Mouse (Mus musculus) midbrain, embryonic 12.5 days (tissue): ENCODE data around the gene Gm10972. TPM values are rescaled to one million over a fixed set of nuclear protein-coding genes. Genes with fewer than 3 reads are reported as not detected.
"Not testable (repeated sequence)": the region's sequence is repeated elsewhere in the genome, so short reads cannot be mapped to it uniquely, and the experiment has no call there.

ENCODE experiments used
- ATAC-seq: fragments of 200-750 bp; cut with Nextera tagmentation; 2 replicates; pipeline ENCODE4 v1.8.0; 2017; ENCODE audit warnings: low read depth, moderate TSS enrichment, moderate library complexity; ENCODE audit not compliant: low FRiP score
- H3K27ac ChIP-seq: fragments of 300-500 bp; sonication (generic); replicated peaks from 2 replicates; pipeline ENCODE4 v1.5.1; 2016; ENCODE audit warnings: mild to moderate bottlenecking
- H3K27me3 ChIP-seq: fragments of 300-500 bp; sonication (generic); 2 replicates; pipeline ENCODE4 v1.6.1; 2016; ENCODE audit warnings: mild to moderate bottlenecking
- H3K36me3 ChIP-seq: fragments of 300-500 bp; sonication (generic); 2 replicates; pipeline ENCODE4 v1.6.1; 2016
- H3K4me1 ChIP-seq: fragments of 300-500 bp; sonication (generic); 2 replicates; pipeline ENCODE4 v1.6.1; 2016
- H3K4me2 ChIP-seq: fragments of 300-500 bp; sonication (generic); replicated peaks from 2 replicates; pipeline ENCODE4 v1.6.1; 2016; ENCODE audit warnings: mild to moderate bottlenecking, moderate library complexity
- H3K4me3 ChIP-seq: fragments of 300-500 bp; sonication (generic); 2 replicates; pipeline ENCODE4 v1.5.1; 2016; ENCODE audit warnings: mild to moderate bottlenecking
- H3K9ac ChIP-seq: fragments of 300-500 bp; sonication (generic); replicated peaks from 2 replicates; pipeline ENCODE4 v1.6.1; 2016; ENCODE audit warnings: mild to moderate bottlenecking, moderate library complexity
- H3K9me3 ChIP-seq: fragments of 300-500 bp; sonication (generic); 2 replicates; pipeline ENCODE4 v1.6.1; 2016; ENCODE audit warnings: mild to moderate bottlenecking
- WGBS: fragments of 180-500 bp; shearing (Covaris S2); methylation state at CpG from one replicate; pipeline ENCODE4 v1.1.7; 2016; 5-methylcytosine and 5-hydroxymethylcytosine counted together
- polyA plus RNA-seq: library from polyadenylated mRNA; unstranded; fragments of >200 nt; fragmentation: Nextera tagmentation; extraction: Ambion mirVana; gene quantifications from 2 replicates; pipeline ENCODE4 v1.2.1, GENCODE M21; 2016

The Gm10972 gene
- polyA plus RNA-seq, 1 experiment from 2014 or later: not detected

DNA sequence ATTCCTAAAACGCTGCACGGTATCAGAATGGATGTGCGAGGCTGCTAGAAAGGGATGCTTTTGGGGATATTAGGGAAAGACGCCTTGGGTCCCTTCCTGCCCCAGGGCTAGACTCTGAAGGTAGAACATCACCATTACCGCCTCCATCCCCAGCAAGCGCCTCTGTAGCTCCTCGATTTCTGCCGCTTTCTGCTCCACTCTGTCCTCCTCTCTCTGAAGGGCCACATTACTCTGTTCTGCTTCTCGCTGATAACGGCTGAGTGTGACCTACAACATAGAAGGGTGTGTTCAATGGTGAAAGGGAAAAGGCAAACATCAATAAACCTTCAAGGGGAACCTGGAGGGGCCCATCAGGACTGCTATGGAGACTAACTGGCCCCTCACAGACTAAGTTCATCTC is 20.4 kb upstream of the Gm10972 start:
- no peaks in the 10 kb centered on the region for H3K4me1 ChIP-seq
- no peak overlapping the region for H3K9ac ChIP-seq
- ATAC-seq: no peak
- H3K27me3 ChIP-seq: no peaks in the 10 kb centered on the region
- H3K4me2 ChIP-seq: no peak overlapping the region
- no peak overlapping the region for H3K4me3 ChIP-seq
- no peaks in the 10 kb centered on the region for H3K9me3 ChIP-seq
- H3K27ac ChIP-seq: no peak overlapping the region
- no peaks in the 10 kb centered on the region for H3K36me3 ChIP-seq
- WGBS: 95% methylated on average over 10 of the region's 10 CpGs

DNA sequence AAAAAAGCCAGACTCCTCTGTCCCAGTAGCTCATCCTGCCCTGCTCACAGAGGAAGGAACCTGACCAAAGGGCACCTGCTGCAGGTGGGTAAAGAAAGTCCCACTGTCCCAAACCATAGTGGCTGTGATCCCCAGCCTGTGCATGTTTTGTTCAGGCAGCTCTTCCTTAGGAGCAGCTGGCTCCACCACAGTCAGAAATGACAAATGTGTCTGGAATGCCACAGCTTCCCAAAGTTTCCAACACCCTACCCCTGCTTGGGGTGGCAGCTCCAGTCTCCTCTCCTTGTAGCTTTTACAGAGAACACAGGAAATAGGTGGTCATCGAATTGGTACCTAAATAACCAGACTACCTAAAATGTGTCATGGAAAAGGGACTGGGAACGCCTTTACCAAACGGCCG is 18.6 kb upstream of the Gm10972 start:
- Histone ChIP-seq H3K4me3 (no peak overlapping the region), H3K36me3 (no peaks in the 10 kb centered on the region), H3K27ac (no peak overlapping the region), H3K4me2 (no peak overlapping the region), H3K4me1 (no peaks in the 10 kb centered on the region), H3K9ac (no peak overlapping the region), H3K27me3 (no peaks in the 10 kb centered on the region), H3K9me3 (no peaks in the 10 kb centered on the region)
- ATAC-seq: no peak
- 95% methylated on average over 4 of the region's 4 CpGs for WGBS

DNA sequence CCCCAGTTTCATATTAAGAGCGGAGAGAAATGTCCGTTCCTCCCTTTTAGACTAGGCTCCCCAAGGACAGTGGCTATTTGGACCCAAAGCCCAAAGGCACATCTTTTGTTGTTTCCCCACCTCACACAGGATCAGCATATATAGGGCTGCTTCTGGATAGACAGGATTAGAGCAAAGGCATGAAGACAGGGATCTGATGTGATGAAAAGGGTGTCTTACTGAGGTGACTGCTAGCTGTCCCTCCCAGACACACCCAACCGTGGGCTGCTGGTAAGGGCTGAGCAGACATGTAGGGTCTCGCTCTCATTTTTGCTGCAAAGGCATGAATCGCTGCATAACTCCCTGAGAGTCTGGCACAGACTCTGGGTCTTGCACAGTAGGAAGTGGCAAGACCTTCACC is 14.2 kb upstream of the Gm10972 start:
- no peak for ATAC-seq
- Histone ChIP-seq H3K4me2 (no peak overlapping the region), H3K4me3 (no peak overlapping the region), H3K9me3 (no peaks in the 10 kb centered on the region), H3K4me1 (no peaks in the 10 kb centered on the region), H3K36me3 (no peaks in the 10 kb centered on the region), H3K27ac (no peak overlapping the region), H3K27me3 (no peaks in the 10 kb centered on the region), H3K9ac (no peak overlapping the region)
- 92% methylated on average over 5 of the region's 5 CpGs for WGBS

DNA sequence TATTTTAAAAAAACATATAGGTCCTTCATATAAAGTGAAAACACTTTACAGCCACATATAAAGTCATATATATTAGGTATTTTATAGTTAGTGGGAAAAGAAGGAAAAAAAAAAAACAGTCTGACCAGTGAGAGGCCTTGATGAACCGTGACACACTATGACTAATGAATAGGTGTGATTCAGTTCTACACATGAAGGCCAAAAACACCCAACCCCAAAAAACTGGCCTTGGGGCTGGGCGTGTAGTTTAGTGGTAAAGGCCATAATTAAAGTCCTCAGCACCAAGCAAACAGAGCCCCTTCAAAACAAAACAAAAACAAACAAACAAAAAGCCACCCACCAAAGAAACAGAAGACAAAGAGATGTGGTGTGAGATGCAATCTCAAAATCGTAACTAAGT is 13.0 kb upstream of the Gm10972 start:
- ATAC-seq: no peak
- H3K27ac ChIP-seq: no peak overlapping the region
- H3K9me3 ChIP-seq: no peaks in the 10 kb centered on the region
- no peaks in the 10 kb centered on the region for H3K4me1 ChIP-seq
- H3K4me2 ChIP-seq: no peak overlapping the region
- H3K27me3 ChIP-seq: no peaks in the 10 kb centered on the region
- WGBS: 83% methylated on average over 3 of the region's 3 CpGs
- H3K4me3 ChIP-seq: no peak overlapping the region
- no peak overlapping the region for H3K9ac ChIP-seq
- no peaks in the 10 kb centered on the region for H3K36me3 ChIP-seq

DNA sequence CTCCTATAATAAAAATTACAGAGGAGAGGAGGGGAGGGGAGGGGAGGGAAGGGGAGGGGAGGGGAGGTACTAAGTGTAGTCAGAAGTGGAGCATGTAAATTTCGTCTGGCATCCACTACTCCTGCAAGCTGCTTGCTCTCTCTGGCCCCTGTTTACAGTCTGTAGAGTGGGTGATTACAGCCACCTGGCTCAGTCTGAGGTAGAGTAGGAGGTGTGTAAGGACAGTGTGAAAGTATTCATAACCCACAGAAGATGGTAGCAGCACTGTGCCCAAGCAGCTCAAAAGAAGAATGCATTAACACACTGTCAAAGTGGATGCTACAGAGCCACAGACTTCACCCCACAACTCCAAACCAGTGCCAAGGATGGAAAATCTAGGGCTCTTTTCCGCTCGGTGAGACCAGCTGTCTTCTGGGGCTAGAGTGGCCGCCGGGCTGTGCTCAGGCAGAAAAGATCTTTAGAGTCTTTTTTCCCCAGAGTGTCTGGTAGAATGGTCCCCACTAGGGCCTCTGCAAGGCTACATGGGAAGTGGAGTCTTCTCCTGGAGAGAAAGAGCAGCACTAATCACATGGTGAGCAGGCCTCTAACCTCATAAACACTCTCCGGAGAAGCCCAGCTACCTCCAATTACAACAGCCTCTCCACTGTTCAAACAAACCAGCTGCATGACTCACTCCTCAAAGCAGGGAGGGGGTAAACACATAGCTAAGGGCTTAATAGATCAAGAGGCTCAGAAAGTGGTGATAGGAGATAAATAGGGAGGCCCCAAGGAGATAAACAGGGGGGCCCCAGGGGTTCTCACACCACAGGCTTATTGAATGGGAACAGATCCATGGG is 6.1 kb downstream of the Gm10972 start:
- peak; percentile 38; the same call in 1 of the 2 replicates for ATAC-seq
- H3K27me3 ChIP-seq: no peaks in the 10 kb centered on the region
- WGBS: 35% methylated on average over 6 of the region's 6 CpGs
- H3K4me2 ChIP-seq: no peak overlapping the region
- H3K27ac ChIP-seq: no peak overlapping the region
- H3K36me3 ChIP-seq: no peaks in the 10 kb centered on the region
- no peak overlapping the region for H3K9ac ChIP-seq
- peaks cover 16% of the 10 kb centered on the region for H3K4me1 ChIP-seq
- H3K9me3 ChIP-seq: no peaks in the 10 kb centered on the region
- no peak overlapping the region for H3K4me3 ChIP-seq

DNA sequence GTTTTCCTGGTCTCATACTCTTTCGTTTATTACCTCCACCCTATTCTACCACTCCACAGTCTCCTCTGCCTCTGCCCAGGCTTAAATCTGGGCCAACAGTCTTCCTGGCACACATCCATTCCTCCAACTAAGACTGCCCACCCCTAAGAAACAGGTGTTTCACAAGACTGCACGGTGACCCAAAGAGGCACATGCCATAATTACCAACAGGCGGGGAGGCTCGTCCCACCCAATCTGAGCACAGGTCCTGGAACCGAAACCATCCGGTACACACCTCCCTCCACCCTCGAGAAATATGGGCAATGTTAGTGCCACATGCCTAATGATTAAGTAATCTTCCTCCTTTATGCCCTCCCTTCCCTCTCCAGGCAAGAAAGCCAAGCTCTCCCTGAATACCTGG is 7.5 kb downstream of the Gm10972 start:
- Histone ChIP-seq H3K27me3 (no peaks in the 10 kb centered on the region), H3K4me3 (no peak overlapping the region), H3K4me1 (peaks cover 16% of the 10 kb centered on the region), H3K9me3 (no peaks in the 10 kb centered on the region), H3K9ac (no peak overlapping the region), H3K27ac (no peak overlapping the region), H3K4me2 (no peak overlapping the region), H3K36me3 (no peaks in the 10 kb centered on the region)
- WGBS: 86% methylated on average over 7 of the region's 7 CpGs
- no peak for ATAC-seq

DNA sequence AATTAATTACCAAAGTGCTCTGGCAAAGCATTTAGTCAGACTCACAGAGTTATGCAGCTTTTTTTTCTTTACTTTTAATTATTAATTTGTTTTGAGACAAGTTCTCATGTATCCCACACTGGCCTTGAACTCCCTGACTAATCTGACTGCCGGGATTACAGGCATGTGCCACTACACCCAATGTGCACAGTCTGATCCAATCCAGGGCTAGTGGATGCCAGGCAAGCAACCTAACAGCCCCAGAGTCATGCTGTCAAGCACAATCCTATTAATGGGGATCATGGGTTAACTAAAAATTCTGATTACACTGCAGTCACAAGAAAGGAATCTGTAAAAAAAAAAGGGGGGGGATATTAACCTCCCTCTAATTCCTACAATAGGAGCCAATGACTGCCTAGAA is 11.1 kb downstream of the Gm10972 start:
- H3K4me1 ChIP-seq: peaks cover 12% of the 10 kb centered on the region
- not testable (repeated sequence) for H3K4me3 ChIP-seq, H3K36me3 ChIP-seq

DNA sequence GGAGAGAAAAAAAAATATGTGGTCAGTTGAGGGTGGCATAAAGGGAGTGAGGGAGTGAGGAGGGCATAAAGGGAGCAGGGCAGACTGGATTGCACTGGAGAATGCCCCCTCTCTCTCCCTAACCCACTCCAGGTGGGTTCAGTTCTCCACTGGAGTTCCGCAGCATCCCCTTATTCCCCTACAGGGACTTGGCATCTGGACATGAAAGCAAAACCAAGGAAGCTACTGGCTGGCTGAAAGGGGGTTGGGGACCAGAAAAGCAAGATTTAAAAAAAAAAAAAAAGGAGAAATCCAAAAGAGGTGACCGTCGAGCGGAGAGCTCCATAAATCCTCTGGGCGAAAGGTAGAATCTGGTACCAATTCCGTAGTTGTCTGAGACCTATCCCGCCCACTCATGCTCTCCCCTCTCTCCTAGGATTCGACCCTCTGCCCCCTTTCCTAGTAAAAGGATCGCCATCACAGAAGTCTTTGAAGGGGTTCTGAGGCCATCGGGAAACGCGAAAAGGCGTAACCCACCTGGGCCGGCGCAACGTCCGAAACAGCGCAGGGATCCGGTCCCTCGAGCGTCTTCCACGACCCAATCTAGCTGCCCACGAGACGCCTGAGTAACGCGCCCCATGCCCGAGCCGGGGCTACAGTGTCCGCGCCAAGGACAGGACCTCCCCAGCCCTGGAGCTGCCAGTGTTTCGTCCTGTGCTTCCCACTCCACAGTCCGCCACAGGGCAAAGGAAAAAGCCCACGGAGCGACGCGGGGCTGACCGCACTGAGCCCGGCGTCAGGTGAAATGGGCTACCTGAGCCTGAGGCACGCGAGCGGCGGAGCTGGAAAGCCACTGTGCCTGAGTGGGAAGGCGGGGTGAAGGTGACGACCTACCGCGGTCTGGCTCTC is 15.2 kb downstream of the Gm10972 start:
- not testable (repeated sequence) for H3K36me3 ChIP-seq, H3K9me3 ChIP-seq, H3K27ac ChIP-seq, H3K4me1 ChIP-seq, H3K9ac ChIP-seq
- peak; percentile 73 for ATAC-seq
- WGBS: 2% methylated on average over 26 of the region's 47 CpGs
- Histone ChIP-seq H3K27me3 (peaks cover 21% of the 10 kb centered on the region), H3K4me2 (peak overlapping the region; percentile 55), H3K4me3 (peak overlapping the region; percentile 38)

More for the DNA sequence above, 11.1 kb downstream of the Gm10972 start:
- not testable (repeated sequence) for H3K27ac ChIP-seq, H3K9ac ChIP-seq, ATAC-seq, H3K9me3 ChIP-seq, H3K4me2 ChIP-seq
- H3K27me3 ChIP-seq: peaks cover 10% of the 10 kb centered on the region
- WGBS: 67% methylated on average over 1 of the region's 1 CpGs

DNA sequence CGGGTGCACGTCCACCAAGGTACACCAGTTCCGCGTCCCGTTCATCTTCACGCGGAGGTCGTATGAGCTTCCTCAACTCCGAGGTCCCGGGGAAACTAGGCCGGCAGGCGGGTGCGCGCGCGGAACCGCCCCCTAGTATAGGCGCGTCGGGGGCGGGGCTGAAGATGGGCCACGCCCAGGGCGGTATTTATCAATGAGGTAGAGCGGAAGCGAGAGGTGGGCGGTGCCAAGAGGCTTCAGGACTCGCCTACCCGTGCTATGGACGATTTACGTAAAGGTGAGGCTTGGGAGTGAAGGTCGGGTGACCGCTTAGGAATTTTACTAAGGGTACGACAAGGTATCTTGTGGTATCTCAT is 15.8 kb downstream of the Gm10972 start, which contains the start of gene Tuft1:
Tuft1 (minus strand) TSS at position 133 of the 356 bp plus-strand sequence.
- not testable (repeated sequence) for H3K36me3 ChIP-seq, H3K4me1 ChIP-seq, H3K27ac ChIP-seq, H3K9me3 ChIP-seq, H3K9ac ChIP-seq
- Histone ChIP-seq H3K4me2 (peak within 1 kb of the TSS; percentile 55), H3K27me3 (peaks cover 21% of the 10 kb centered on the region), H3K4me3 (peak within 1 kb of the TSS; percentile 38)
- WGBS: 0% methylated on average over 20 of the region's 33 CpGs
- peak; percentile 90 for ATAC-seq

DNA sequence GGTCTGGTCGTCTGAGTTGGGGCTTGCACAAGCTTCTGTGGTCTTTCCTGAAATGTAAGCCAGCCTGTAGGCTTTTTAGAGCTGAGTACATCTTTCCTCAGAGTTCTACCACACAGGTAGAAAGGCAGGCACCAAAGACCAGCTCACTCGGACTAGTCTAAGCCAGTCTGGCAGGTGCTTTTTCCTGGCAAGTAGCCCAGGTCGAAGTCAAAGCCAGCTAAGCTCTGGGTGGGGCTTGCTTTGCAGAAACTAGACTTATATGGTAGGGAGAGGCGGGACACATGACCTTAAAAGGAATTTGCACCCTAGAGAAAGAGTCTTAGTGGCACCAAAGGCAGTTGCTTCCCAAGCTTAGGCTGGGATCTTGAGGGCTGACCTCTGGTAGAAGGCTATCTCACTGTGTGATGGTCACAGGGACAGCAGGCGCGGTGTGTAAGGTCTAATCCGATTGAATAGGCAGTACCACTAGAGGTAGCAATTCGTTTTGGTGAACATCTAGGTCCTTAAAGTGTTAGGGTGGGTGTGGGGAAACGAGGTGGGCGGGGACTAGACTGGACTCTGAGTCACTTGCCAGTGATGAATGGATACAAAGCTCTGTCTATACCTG is 16.3 kb downstream of the Gm10972 start:
- peak overlapping the region; percentile 21; the same call in 1 of the 2 replicates for H3K4me2 ChIP-seq
- peaks cover 21% of the 10 kb centered on the region for H3K27me3 ChIP-seq
- H3K4me1 ChIP-seq, H3K4me3 ChIP-seq, H3K9ac ChIP-seq, H3K27ac ChIP-seq, H3K9me3 ChIP-seq, H3K36me3 ChIP-seq: not testable (repeated sequence)
- ATAC-seq: peak; percentile 67
- 36% methylated on average over 7 of the region's 10 CpGs for WGBS

DNA sequence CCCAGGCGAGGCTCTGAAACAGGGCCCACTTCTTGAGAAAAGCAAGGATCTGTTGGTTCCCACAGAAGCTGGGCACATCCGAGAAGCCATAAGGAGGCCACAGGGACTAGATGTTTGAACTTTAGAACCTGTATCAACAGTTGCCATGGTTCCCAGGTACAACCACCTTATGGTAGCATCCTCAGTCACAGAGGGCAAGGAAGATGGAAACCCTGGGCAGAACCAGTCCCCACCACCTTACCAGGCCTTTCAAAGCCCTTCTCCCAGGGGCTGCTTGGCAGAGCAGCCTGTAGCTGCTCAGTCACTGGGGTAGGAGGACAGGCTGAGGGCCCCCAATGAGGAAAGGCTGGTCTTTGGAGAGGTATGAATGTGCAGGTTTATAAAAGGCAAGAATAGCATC is 17.9 kb downstream of the Gm10972 start:
- not testable (repeated sequence) for ATAC-seq, H3K4me1 ChIP-seq, H3K9ac ChIP-seq, H3K4me3 ChIP-seq, H3K27ac ChIP-seq, H3K9me3 ChIP-seq, H3K4me2 ChIP-seq, H3K36me3 ChIP-seq
- H3K27me3 ChIP-seq: peaks cover 21% of the 10 kb centered on the region
- 86% methylated on average over 2 of the region's 2 CpGs for WGBS
